Mouse (Mus musculus) embryonic facial prominence, embryonic 10.5 days (tissue): ENCODE results near the gene Ankrd40. TPM values are rescaled to one million over a fixed set of nuclear protein-coding genes. Genes with fewer than 3 reads are reported as not detected.

Experiments used
- DNase-seq: peaks from one replicate; pipeline ENCODE4 v3.0.0-alpha.2; 2017; ENCODE audit warnings: low spot score
- H3K27ac ChIP-seq: fragments of 300-500 bp; sonication (generic); replicated peaks from 2 replicates; pipeline ENCODE4 v1.5.1; 2016; ENCODE audit warnings: mild to moderate bottlenecking
- H3K27me3 ChIP-seq: fragments of 300-500 bp; sonication (generic); replicated peaks from 2 replicates; pipeline ENCODE4 v1.6.1; 2016; ENCODE audit warnings: low read depth, mild to moderate bottlenecking; ENCODE audit not compliant: poor library complexity, severe bottlenecking
- H3K36me3 ChIP-seq: fragments of 300-500 bp; sonication (generic); replicated peaks from 2 replicates; pipeline ENCODE4 v1.6.1; 2016; ENCODE audit warnings: mild to moderate bottlenecking, moderate library complexity
- H3K4me1 ChIP-seq: fragments of 300-500 bp; sonication (generic); 2 replicates; pipeline ENCODE4 v1.6.1; 2016
- H3K4me3 ChIP-seq: fragments of 300-500 bp; sonication (generic); 2 replicates; pipeline ENCODE4 v1.5.1; 2016; ENCODE audit warnings: mild to moderate bottlenecking, moderate library complexity
- H3K9me3 ChIP-seq: fragments of 300-500 bp; sonication (generic); 2 replicates; pipeline ENCODE4 v1.6.1; 2016; ENCODE audit warnings: mild to moderate bottlenecking
- WGBS: fragments of 180-500 bp; shearing (Covaris S2); methylation state at CpG from one replicate; pipeline ENCODE4 v1.1.7; 2016; 5-methylcytosine and 5-hydroxymethylcytosine counted together
- polyA plus RNA-seq: library from polyadenylated mRNA; unstranded; fragments of >200 nt; fragmentation: Nextera tagmentation; extraction: Ambion mirVana; gene quantifications from 2 replicates; pipeline ENCODE4 v1.2.1, GENCODE M21; 2016

Ankrd40 gene
- polyA plus RNA-seq, 1 experiment from 2014 or later = 14.8 TPM

- Histone ChIP-seq H3K4me3 (no peak overlapping the region), H3K4me1 (peaks cover 33% of the 10 kb centered on the region), H3K27ac (no peak overlapping the region), H3K36me3 (peaks cover 40% of the 10 kb centered on the region), H3K9me3 (no peaks in the 10 kb centered on the region), H3K27me3 (no peaks in the 10 kb centered on the region)
- WGBS = 80% methylated on average over 1 of the region's 1 CpGs
- no peak for DNase-seq
Measured at GRCm38 (mm10) chr11:94315308-94315707, 12.5 kb upstream of the Ankrd40 start.

GRCm38 (mm10) chr11:94316528-94316927, 11.3 kb upstream of the Ankrd40 start:
- no peak for DNase-seq
- peaks cover 37% of the 10 kb centered on the region for H3K4me1 ChIP-seq
- WGBS = 87% methylated on average over 2 of the region's 2 CpGs

GRCm38 (mm10) chr11:94317014-94317413, 10.8 kb upstream of the Ankrd40 start:
- WGBS = 89% methylated on average over 1 of the region's 1 CpGs
- Histone ChIP-seq H3K4me1 (peaks cover 37% of the 10 kb centered on the region), H3K27ac (no peak overlapping the region), H3K9me3 (no peaks in the 10 kb centered on the region), H3K36me3 (peaks cover 35% of the 10 kb centered on the region), H3K4me3 (no peak overlapping the region), H3K27me3 (no peaks in the 10 kb centered on the region)
- no peak for DNase-seq

More at GRCm38 (mm10) chr11:94316528-94316927, 11.3 kb upstream of the Ankrd40 start:
- peaks cover 35% of the 10 kb centered on the region for H3K36me3 ChIP-seq
- H3K4me3 ChIP-seq = no peak overlapping the region
- no peaks in the 10 kb centered on the region for H3K27me3 ChIP-seq
- H3K27ac ChIP-seq = no peak overlapping the region
- H3K9me3 ChIP-seq = no peaks in the 10 kb centered on the region

- peaks cover 42% of the 10 kb centered on the region for H3K4me1 ChIP-seq
- no peak for DNase-seq
- H3K27me3 ChIP-seq = no peaks in the 10 kb centered on the region
- WGBS = 70% methylated on average over 4 of the region's 4 CpGs
- no peak overlapping the region for H3K27ac ChIP-seq
- no peak overlapping the region for H3K4me3 ChIP-seq
- peaks cover 35% of the 10 kb centered on the region for H3K36me3 ChIP-seq
- H3K9me3 ChIP-seq = no peaks in the 10 kb centered on the region
Measured at GRCm38 (mm10) chr11:94317515-94317914, 10.3 kb upstream of the Ankrd40 start.

GRCm38 (mm10) chr11:94318056-94318455, 9.7 kb upstream of the Ankrd40 start:
- Histone ChIP-seq H3K27ac (no peak overlapping the region), H3K9me3 (no peaks in the 10 kb centered on the region), H3K36me3 (peaks cover 30% of the 10 kb centered on the region), H3K27me3 (no peaks in the 10 kb centered on the region), H3K4me3 (no peak overlapping the region), H3K4me1 (peaks cover 42% of the 10 kb centered on the region)
- DNase-seq = no peak
- WGBS = 97% methylated on average over 5 of the region's 5 CpGs

GRCm38 (mm10) chr11:94320969-94321930, 6.6 kb upstream of the Ankrd40 start:
- Histone ChIP-seq H3K27me3 (no peaks in the 10 kb centered on the region), H3K36me3 (peaks cover 29% of the 10 kb centered on the region), H3K27ac (peak overlapping the region; percentile 99), H3K4me1 (peaks cover 26% of the 10 kb centered on the region), H3K9me3 (no peaks in the 10 kb centered on the region), H3K4me3 (peak overlapping the region; percentile 99)
- DNase-seq = no peak
- WGBS = under 1% methylated on average over 67 of the region's 67 CpGs

GRCm38 (mm10) chr11:94321931-94322400, 5.8 kb upstream of the Ankrd40 start, which contains the start of gene Luc7l3:
TSS of gene Luc7l3 (minus strand) at chr11:94321988.
- under 1% methylated on average over 36 of the region's 36 CpGs for WGBS
- H3K4me1 ChIP-seq = peaks cover 24% of the 10 kb centered on the region

GRCm38 (mm10) chr11:94322636-94323035, 5.2 kb upstream of the Ankrd40 start:
- Histone ChIP-seq H3K4me1 (peaks cover 24% of the 10 kb centered on the region), H3K9me3 (no peaks in the 10 kb centered on the region), H3K27ac (peak overlapping the region; percentile 99), H3K27me3 (no peaks in the 10 kb centered on the region), H3K4me3 (peak overlapping the region; percentile 99), H3K36me3 (peaks cover 22% of the 10 kb centered on the region)
- 38% methylated on average over 5 of the region's 5 CpGs for WGBS
- no peak for DNase-seq

More at GRCm38 (mm10) chr11:94321931-94322400, 5.8 kb upstream of the Ankrd40 start, which contains the start of gene Luc7l3:
- H3K27ac ChIP-seq = peak within 1 kb of the TSS; percentile 99
- peak; percentile 96 for DNase-seq
- H3K4me3 ChIP-seq = peak within 1 kb of the TSS; percentile 99
- peaks cover 28% of the 10 kb centered on the region for H3K36me3 ChIP-seq
- H3K27me3 ChIP-seq = no peaks in the 10 kb centered on the region
- H3K9me3 ChIP-seq = no peaks in the 10 kb centered on the region

- H3K9me3 ChIP-seq = no peaks in the 10 kb centered on the region
- H3K36me3 ChIP-seq = peaks cover 17% of the 10 kb centered on the region
- peaks cover 28% of the 10 kb centered on the region for H3K4me1 ChIP-seq
- WGBS = 83% methylated on average over 5 of the region's 5 CpGs
- H3K27me3 ChIP-seq = no peaks in the 10 kb centered on the region
- no peak overlapping the region; the same call in 1 of the 2 replicates for H3K27ac ChIP-seq
- no peak for DNase-seq
- no peak overlapping the region for H3K4me3 ChIP-seq
Measured at GRCm38 (mm10) chr11:94323271-94323925, 4.4 kb upstream of the Ankrd40 start.

- Histone ChIP-seq H3K27ac (no peak overlapping the region), H3K4me3 (no peak overlapping the region), H3K36me3 (peaks cover 5% of the 10 kb centered on the region), H3K27me3 (no peaks in the 10 kb centered on the region), H3K4me1 (peaks cover 39% of the 10 kb centered on the region), H3K9me3 (no peaks in the 10 kb centered on the region)
- WGBS = 88% methylated on average over 5 of the region's 5 CpGs
- DNase-seq = no peak
Measured at GRCm38 (mm10) chr11:94324618-94325017, 3.2 kb upstream of the Ankrd40 start.

- Histone ChIP-seq H3K9me3 (no peaks in the 10 kb centered on the region), H3K27ac (peak overlapping the region; percentile 98), H3K4me1 (peaks cover 43% of the 10 kb centered on the region), H3K36me3 (no peaks in the 10 kb centered on the region; the same call in 1 of the 2 replicates), H3K4me3 (peak overlapping the region; percentile 82), H3K27me3 (no peaks in the 10 kb centered on the region)
- DNase-seq = peak; percentile 39
- WGBS = 6% methylated on average over 10 of the region's 10 CpGs
Measured at GRCm38 (mm10) chr11:94326961-94327411, 815 bp upstream of the Ankrd40 start.

GRCm38 (mm10) chr11:94328644-94329025, 834 bp downstream of the Ankrd40 start:
- H3K4me3 ChIP-seq = peak overlapping the region; percentile 82
- no peaks in the 10 kb centered on the region for H3K27me3 ChIP-seq
- 4% methylated on average over 10 of the region's 10 CpGs for WGBS
- peak overlapping the region; percentile 98 for H3K27ac ChIP-seq
- no peaks in the 10 kb centered on the region for H3K9me3 ChIP-seq
- peaks cover 35% of the 10 kb centered on the region for H3K4me1 ChIP-seq
- H3K36me3 ChIP-seq = peaks cover under 1% of the 10 kb centered on the region; the same call in 1 of the 2 replicates
- DNase-seq = no peak
